Mouse (Mus musculus) layer of hippocampus, adult 9-10 months (tissue): ENCODE data around the gene Dagla.
A peak's percentile ranks its signal among the peaks of the same experiment; 100 is the strongest.

ENCODE experiments used
- DNase-seq: peaks from one replicate; pipeline ENCODE4 v3.0.0; 2022; ENCODE audit warnings: low spot score

Gene Dagla

DNA sequence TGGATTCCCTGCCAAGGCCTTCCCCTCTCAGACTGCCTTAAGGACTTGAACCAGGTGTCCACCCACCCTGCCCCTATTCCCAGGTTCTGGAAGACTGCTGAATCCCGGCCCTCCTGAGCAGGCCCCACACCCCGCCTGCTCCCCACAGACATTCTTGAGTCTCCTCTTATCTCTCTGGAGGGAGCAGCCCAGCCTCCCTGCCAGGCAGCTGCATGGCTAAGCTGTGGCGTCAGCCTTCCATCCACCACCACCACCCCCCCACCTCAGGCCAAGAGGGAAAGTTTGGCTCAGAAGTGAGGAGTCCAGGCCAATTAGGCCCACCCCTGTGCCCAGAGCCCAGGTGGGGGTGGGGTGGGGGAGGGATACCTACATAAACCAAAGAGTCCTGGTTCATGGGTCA, 66.2 kb downstream of the Dagla start:
- DNase-seq = no peak

DNA sequence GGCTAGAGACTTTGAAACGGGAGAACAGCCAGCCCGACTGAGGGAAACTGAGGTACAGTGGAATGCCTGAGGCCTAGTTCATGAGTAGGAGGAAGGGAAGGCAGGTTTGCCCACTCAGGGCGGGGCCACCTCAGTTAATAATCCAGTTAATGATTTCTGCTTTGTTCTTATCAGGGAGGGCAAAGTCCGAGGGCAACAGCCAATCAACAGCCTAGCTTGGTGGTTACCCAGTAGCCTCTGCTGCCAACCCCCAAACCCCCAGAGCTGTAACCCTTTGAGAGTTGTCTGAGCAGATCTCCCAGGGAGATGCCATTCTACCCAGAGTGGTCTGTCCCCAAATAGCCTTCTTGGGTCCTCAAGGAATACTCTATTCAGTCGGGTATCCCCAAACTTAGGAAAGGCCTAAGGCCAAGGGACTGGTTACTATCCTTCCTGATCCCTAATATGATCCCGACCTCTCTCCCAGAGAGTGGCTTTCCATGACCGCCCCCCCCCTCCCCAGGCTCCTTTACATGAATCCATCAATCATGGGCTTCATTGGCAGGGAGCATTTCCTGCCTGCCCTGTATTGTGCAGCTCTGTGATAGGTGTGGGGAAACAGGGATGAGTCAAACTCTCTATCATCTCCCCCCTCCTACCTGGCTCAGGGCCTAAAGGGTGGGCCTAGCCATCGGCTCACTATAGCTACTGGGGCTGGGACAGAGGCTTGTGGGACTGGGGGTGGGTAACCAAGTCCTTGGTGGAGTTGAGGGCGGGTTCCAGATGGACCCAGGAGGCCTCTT, 68.7 kb downstream of the Dagla start:
- DNase-seq = no peak

DNA sequence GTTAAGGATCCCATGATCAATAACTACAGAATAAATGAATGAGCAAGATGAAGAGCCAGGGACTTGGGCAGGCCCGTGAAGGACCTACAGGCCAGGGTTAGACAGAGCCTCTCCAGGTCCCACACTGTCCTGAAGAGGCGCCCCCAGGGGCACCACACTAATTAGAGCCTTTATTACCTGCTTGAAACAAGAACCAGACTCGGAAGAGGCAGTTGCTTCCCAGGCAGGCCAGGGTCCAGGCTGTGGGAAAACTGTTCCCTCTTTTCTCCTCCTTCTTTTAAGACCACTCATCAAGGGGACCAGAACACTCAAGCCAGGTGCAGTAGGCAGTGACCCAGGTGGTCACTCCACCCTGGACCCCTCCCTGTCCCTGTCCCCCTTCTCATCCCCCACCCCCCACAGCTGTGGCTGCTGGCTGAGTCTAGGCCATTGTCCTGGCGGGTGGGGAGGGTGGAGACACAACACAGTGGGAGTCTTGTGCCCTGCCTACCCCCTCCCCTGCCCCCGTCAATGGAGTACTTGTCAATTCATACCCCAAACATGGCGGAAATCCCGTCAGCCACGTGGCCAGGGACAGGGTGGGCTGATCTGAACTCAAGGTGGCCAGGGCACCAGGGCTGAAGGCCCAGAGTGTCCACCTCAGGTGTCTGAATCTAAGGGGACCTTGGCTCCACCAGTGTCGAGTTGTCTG, 72.2 kb downstream of the Dagla start:
- no peak for DNase-seq

DNA sequence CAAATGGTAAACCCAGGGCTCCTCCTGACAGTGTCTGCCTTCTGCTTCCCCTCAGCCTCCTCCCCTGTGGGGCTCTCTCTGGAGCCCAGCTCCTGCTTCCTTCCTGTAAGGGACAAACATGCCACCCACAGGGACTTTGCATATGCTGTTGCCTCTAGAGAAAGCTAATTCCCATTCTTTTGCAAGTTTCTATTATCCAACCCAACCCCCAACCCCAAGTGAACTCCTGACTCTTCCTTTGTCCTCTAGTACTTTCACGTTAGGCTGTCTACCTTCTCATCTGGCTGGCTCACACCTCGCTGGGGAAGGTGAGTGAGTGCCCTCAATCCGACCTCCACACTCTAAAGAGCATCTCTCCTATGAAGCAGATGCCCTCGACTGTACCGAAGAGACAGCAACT, 72.8 kb downstream of the Dagla start:
- DNase-seq = no peak

DNA sequence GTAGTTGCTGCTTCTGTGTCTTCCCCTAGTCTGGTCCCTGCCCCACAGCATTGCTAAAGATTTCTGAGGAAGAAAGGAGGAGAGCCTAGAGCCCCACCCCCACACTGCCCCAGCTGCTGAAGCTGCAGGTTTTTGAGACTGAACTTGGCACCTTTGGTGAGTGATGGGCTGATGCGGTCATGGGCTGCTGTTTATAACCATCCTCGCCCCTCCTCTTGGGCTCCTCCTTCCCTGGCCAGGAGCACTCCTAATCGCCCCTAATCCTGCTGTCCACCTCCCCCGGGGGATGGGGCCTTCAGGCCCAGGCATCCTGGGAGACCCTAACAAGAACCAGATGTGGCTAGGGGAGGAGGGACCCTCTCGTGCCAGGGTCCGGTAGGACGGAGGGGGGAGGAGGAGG, 73.7 kb downstream of the Dagla start:
- no peak for DNase-seq

DNA sequence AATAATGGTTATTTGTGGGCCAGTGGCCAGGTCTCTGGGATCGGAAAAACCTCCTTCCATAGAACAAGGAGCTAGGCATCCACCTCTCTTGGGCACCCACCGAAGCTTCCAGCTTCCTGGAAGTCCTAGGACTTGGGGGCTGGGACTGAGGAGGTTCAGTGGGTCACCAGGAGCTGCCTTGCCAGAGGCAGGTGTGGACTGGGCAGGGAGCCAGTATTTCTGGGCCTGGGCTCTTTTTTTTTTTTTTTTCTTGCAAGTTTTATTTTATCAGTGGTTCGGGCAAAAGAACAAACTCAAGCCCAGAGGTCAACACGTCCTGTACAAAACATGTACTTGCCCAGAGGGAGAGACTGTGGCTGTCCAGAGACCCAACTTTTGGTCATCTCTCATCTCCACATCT, 78.9 kb downstream of the Dagla start:
- no peak for DNase-seq

DNA sequence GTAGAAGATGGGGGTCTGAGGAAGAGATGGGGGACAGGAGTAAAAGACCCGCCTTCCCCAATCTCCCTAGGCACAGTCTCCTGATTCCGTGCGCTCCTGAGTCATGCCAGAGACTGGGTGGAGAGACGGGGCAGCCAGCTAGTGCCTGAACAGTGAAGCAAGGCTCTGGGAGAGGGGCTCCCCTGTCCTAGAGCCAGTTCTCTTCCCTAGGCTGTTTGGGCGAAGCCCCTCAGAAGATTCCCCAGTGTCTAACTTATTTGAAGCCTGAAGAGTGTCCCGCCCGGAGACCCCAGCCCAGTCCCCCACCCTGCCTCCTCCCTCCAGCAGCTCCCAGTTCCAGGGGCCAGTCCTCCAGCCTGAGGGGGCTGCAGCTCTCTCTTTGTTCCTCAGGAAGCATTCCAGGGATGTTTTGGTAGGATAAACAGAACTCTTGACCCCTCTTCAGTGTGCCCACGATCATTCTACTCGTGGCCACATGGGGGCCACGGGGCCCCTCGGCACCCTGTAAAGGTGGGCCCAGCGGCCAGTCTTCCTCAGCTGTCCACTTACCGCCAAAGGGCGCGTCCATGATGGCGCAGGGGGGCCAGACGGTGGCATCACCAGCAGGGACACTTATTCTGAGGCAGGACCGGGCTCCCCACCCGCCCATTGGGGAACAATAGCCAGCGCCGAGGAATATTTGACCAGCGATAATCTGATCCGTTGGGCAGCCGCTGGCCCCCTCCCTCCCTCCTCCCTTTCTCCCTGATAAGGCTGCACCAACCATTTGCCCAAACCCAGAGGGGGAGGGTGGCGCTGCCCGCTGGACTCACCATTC, 79.8 kb downstream of the Dagla start:
- no peak for DNase-seq

DNA sequence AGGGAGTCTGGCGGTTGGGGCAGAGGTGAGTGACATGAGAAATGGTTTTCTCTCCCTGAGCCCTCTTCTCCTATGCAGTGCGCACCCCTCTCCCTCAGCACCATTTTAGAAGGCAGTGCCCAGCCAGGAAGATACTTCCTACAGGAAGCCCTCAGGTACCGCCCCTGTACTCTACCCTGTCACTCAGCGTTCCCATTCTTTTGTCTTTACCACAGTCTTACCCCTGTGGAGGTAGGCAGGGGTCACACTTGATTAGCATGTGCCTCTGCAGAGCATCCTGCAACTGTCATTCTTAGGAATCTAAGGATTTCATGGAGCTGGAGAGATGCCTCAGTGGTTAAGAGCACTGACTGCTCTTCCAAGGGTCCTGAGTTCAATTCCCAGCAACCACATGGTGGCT, 81.1 kb downstream of the Dagla start:
- no peak for DNase-seq

DNA sequence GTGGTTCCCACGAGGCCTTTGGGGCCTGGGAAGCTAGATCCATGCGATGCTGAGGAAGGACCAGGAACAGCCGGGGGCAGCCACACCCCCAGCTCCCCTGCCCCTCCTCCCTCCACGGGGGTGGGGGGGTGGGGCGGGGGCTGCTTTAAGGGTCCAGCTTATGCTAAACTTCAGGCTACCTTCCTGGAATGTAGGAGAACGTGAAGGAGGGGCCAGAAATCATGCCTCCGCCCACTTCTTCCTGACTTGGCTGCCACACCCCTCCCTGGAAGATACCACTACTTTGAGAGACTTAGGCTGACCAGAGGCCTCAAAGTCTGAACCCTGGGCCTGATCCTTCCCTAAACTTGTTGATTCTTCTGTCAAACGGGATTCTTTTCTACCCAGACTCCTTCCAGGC, 82.0 kb downstream of the Dagla start:
- no peak for DNase-seq

DNA sequence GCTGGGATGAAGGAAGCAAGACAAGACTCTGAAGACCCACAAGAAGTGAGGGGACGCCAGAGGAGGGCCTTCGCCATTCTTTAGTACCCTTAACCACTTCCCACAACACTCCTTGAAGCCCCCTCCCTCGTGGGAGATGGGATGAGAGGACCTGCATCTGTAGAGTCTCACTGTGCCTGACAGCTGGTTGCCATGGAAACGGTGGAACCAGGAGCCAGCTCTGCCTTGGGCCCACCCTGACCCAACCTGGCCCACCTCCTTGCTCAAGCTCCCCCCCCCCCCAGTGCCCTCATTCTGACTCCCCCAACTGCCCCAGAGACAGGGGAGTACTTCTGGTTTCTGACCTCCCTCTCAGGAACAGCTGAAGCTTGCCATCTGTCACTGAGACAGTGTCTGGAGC, 83.1 kb downstream of the Dagla start:
- no peak for DNase-seq

DNA sequence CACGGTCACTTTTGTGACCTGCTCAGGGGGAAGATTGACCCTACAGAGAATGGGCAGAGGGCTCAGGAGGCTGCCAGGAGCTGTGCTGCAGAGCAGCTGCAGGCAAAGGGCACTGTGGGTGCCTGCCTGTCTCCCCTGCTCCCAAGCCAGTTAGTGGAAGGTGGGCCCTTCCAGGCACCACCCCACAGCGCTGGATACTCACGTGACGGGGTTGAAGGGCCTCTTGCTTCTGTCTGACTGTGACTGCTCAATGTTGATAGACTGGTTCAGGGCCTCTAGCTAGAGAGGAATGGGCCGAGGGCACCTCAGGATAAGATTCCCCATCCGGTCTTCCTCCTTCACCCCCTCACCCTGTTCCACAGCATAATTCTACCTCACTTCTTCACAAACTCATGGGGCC, 85.1 kb downstream of the Dagla start:
- DNase-seq = no peak

DNA sequence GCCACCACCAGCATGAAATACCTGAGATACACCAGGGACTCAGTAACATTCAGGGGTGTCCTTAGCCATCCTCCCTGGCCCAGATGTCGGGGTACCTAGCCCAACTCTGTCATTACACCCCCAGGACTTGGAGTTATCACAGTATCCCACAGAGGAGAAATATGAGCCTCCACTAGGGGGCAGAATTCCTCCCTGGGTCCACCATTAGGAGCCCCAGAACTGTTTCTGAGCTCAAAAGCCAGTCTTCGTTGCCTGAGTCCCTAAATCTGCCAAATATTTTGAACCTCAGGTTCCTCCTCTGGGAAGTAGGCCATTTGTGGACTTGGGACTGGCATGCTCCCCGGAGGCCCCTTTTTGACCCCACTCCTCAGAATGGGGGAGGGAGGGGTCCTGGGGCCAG, 85.6 kb downstream of the Dagla start:
- no peak for DNase-seq

DNA sequence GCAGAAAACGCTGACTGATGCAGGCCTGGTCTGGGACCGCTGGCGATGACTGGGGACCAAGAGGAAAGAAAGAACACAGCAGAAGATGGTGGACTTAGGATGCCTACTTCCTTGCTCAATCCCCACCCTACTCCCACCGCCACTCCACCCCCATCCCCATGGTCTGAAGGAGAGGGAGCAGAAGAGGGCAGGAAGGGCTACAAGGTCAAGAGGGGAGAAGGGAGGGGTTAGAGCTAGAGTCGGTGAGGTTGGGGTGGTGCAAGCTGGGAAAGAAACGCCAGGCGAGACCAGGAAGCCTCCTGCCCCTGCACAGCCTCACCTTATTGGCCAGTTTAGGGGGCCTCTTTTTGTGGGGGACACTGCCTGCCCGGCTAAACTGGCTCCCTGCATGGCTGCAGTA, 88.6 kb downstream of the Dagla start:
- DNase-seq = no peak

DNA sequence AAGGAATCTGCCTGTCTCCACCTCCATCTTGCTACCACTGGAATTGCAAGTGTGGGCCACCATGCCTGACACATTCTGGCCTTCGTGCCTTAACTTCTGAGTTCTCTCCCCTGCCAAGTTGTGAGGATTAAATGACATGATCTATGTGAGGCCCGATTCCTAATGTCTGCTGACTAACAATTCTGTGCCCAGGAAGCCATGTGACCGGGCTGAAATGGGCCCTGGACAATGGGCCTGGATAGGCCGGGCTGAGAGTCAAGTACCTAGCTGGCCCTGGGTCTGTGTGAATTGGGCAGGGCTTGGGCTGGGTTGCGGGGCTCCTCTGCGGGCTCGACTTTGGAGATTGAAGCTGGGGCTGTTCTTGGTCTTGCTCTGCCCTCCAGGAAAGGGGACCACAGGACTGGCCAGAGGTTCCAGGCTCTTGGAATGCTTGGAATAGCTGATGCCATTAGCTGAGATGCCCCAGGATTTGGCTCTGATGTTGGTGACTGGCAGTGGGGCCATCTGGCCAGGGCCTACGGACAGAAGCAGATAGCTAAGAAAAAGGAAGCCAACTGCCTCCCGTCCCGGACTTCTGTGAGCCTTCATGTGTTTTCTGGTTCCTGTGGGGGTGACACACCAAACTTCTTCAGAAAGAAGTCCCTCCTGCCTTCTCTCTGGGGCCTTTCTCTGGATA, 90.7 kb downstream of the Dagla start:
- no peak for DNase-seq

DNA sequence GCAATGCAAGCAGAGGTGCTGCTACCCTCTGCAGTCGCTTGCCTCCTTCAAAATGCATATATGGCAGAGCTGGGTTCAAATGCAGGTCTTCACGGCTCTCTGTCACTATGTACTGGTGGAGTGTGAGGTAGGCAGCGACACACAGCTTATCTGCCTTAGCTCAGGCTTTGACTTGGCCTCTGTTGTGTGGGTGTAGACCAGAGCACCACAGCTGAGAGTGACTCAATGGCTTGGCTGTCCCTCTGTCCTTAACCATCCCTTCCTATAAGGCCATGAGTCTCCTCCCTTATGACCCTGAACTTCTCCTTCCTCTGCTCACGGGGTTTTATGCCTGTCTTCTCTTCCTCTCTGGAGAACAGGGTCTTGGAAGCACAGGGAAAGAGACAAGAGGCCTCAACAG, 93.8 kb downstream of the Dagla start:
- no peak for DNase-seq

DNA sequence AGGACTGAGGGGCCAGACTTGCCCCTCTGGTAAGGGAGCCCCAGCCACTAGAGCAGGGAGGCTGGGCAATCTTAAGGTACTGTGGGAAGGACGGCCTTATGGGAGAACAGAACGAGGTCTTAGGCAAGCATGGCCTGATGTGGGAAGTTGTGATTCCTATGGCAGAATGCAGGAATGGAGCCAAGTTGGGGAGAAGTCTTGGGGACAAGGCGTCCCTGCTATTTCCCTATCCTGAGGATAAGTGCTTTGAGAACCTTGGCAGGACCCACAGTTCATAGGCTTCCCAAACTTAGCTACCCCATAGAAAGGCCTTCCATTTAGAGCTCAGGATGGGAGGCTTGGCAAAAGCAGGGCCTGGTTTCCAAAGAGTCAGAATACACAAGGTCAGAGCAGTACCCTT, 95.8 kb downstream of the Dagla start:
- no peak for DNase-seq

DNA sequence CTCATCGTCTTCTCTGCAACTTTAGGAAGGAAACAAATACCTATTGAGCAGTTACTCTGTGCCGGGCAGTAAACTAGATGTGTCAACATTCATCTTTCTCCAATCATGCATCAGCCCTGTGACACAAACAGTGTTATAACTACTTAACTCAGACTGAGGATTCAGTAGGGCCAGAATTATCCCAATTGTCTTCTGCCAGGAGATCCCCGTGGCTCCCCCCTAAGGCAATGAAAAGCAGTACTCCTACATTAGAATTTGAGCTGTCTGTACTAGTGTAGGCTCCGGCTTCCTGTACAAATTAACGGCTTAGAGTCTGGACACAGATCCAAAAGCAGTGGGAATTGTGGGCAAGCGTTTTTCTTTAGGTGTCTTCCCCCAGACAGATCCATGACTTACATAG, 99.6 kb downstream of the Dagla start:
- no peak for DNase-seq

DNA sequence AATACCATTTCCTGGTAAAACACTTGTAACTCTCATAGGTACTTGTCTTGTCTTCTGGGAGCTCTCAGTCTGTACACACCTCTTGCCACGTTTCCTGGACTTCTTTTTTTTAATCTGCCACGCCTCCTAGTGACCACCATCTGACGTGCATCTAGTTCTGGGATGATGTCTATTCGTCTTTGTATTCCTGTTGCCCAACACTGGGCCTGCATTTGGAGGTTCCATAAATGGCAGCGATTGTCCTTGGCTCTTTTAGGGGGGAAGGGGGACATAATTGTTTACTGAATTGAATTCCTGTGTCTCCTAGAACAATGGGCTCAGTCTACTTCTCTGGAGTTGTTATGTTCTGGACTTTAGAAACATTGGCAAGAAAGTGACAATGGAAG, 100.1 kb downstream of the Dagla start:
- peak; percentile 63 for DNase-seq

DNA sequence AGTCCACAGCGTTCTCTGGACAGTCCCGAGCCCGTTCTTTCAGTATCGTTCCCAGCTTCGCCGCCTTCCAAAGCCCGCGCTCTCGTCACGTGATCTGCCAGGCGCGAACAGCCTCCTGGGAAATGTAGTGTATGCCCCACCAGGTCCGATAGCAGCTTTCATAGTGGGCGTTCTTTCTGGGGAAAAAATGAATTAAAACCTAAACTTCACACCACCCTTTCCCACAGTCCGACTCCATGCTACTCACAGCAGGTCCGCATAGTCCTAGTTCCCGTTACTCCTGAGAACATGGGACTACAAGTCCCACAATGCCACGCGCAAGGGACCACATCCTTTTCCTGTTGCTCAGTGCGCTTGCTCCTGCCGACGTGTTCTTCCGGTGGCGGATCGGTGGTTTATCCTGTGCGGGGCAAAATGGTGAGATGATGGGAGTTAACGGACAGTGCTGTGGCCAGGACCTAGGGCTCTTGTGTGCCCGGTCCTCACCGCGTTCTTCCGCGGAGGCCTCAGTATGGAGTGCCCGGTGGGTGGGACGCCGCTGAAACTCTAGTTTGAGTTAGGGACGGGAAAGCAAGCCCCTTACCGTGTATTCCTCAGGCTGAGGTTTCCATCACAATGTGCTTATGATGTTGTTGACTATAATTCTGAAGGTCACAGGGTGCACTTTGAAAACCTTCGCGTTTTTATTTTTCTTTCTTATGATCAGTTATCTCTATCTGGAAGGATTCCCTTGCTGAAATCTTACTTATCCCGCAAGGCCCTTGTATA, 100.6 kb downstream of the Dagla start, which contains the start of the genes Tmem258 and Fen1:
Tmem258 (plus strand) TSS at position 167 of the 768 bp plus-strand sequence.
Fen1 (minus strand) TSS at position 322 of the 768 bp plus-strand sequence.
- peak; percentile 98 for DNase-seq

DNA sequence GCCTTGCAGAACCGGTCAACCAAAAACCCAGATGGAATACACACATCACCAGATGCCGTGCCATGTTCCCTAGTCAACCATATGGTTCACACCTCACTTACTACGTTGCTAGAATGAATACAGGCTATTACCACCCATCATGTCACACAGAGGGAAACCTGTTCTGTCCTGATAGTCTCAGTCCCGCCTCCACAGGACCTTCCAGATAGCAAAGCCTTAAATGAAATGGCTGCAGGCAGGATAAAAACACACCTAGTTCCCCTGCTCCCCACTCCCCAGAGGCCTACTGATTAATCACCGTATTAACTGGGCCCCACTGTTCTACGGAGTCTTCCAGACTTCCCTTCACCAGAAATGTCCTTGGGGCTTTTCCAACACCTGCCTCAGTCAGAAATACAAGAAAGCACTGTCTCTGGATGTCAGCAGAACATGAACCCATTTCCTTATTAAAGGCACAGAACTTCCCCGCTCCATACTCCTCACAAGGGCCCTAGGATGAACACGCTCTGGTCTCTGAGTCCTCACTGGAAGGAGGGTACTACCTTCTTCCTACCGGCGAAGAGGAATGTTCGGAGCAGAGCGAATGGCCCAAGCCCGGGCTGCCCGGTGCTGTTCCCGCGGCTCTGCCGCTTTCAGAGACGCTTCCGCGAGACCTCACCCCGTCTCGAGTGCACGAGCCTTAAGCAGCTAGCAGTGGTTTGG, 101.4 kb downstream of the Dagla start:
- no peak for DNase-seq

DNA sequence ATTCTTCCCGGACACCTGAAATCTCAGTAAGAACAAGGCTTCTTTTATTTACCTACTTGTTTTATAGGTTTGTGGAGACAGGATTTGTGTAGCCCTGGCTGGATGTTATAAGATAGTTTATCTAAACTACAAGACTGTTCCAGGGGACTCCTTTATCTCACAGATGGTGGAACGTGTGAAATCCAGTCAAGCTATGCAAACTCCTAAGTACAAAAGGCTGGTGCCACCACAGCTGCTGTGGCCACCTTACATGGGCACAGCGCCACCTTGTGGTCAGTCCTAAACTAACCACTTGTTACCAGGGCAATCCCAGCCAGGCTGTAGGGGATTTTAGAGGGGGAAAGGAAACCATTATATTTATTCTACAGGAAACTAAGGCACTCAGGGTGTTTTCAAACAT, 106.0 kb downstream of the Dagla start:
- DNase-seq = no peak
